Mouse (Mus musculus): ENCODE results near the gene Sugp1. TPM values are rescaled to one million over a fixed set of nuclear protein-coding genes. Genes with fewer than 3 reads are reported as not detected.
A peak's percentile ranks its signal among the peaks of the same experiment; 100 is the strongest.
"Not testable (repeated sequence)": the region's sequence is repeated elsewhere in the genome, so short reads cannot be mapped to it uniquely, and the experiment has no call there.

Sugp1 gene
- polyA plus RNA-seq, 1 experiment = 37.3 TPM

- Histone ChIP-seq H3K9ac (ENCODE audit: low read depth, poor library complexity, severe bottlenecking) (no peak overlapping the region), H3K4me3 (ENCODE audit: low read depth, low read length) (no peak overlapping the region), H3K36me3 (ENCODE audit: control insufficient read depth, insufficient read depth, low read length, poor library complexity, severe bottlenecking) (no peaks in the 10 kb centered on the region), H3K27ac (ENCODE audit: insufficient read depth, low read length) (no peak overlapping the region; the same call in 1 of the 2 replicates), H3K4me1 (ENCODE audit: control insufficient read depth, insufficient read depth, low read length) (peaks cover 7% of the 10 kb centered on the region), H3K27me3 (ENCODE audit: control insufficient read depth, insufficient read depth, low read length, poor library complexity, severe bottlenecking) (no peaks in the 10 kb centered on the region), H3K9me3 (replicated peaks; ENCODE audit: control insufficient read depth, insufficient read depth, low read length, poor library complexity, severe bottlenecking) (no peaks in the 10 kb centered on the region)
- 0 out of 2 replicates have a peak, but pooled peaks have one; percentile 4 for TF ChIP-seq EP300 (IDR thresholded peaks at IDR 0.05; ENCODE audit: insufficient read depth, low read depth, low read length)
- TF ChIP-seq CTCF (IDR thresholded peaks at IDR 0.05; ENCODE audit: low read depth, low read length) = no peak
These were observed 37.4 kb upstream of the Sugp1 start for GRCm38 (mm10) chr8:70005178-70005577.

GRCm38 (mm10) chr8:70010796-70011195 is 31.8 kb upstream of the Sugp1 start:
- H3K9me3 ChIP-seq (replicated peaks; ENCODE audit: control insufficient read depth, insufficient read depth, low read length, poor library complexity, severe bottlenecking); H3K9ac ChIP-seq (ENCODE audit: low read depth, poor library complexity, severe bottlenecking); H3K36me3 ChIP-seq (ENCODE audit: control insufficient read depth, insufficient read depth, low read length, poor library complexity, severe bottlenecking); H3K27ac ChIP-seq (ENCODE audit: insufficient read depth, low read length); H3K4me1 ChIP-seq (ENCODE audit: control insufficient read depth, insufficient read depth, low read length); H3K4me3 ChIP-seq (ENCODE audit: low read depth, low read length); H3K27me3 ChIP-seq (ENCODE audit: control insufficient read depth, insufficient read depth, low read length, poor library complexity, severe bottlenecking): not testable (repeated sequence)

GRCm38 (mm10) chr8:70012350-70012749 is 30.3 kb upstream of the Sugp1 start:
- TF ChIP-seq CTCF (IDR thresholded peaks at IDR 0.05; ENCODE audit: low read depth, low read length) (no peak), POLR2A (IDR thresholded peaks at IDR 0.05; ENCODE audit: insufficient read depth, low read length) (no peak), EP300 (IDR thresholded peaks at IDR 0.05; ENCODE audit: insufficient read depth, low read depth, low read length) (no peak)
- Histone ChIP-seq H3K27me3 (ENCODE audit: control insufficient read depth, insufficient read depth, low read length, poor library complexity, severe bottlenecking) (no peaks in the 10 kb centered on the region), H3K27ac (ENCODE audit: insufficient read depth, low read length) (peak overlapping the region; percentile 44), H3K9me3 (replicated peaks; ENCODE audit: control insufficient read depth, insufficient read depth, low read length, poor library complexity, severe bottlenecking) (no peaks in the 10 kb centered on the region), H3K9ac (ENCODE audit: low read depth, poor library complexity, severe bottlenecking) (peak overlapping the region; percentile 5; the same call in 1 of the 2 replicates), H3K4me1 (ENCODE audit: control insufficient read depth, insufficient read depth, low read length) (peaks cover 1% of the 10 kb centered on the region), H3K4me3 (ENCODE audit: low read depth, low read length) (no peak overlapping the region), H3K36me3 (ENCODE audit: control insufficient read depth, insufficient read depth, low read length, poor library complexity, severe bottlenecking) (0 out of 2 replicates have a peak, but pooled peaks cover 2% of the 10 kb centered on the region)

GRCm38 (mm10) chr8:70012763-70013162 is 29.9 kb upstream of the Sugp1 start:
- H3K9me3 ChIP-seq (replicated peaks; ENCODE audit: control insufficient read depth, insufficient read depth, low read length, poor library complexity, severe bottlenecking) = no peaks in the 10 kb centered on the region
- 0 out of 2 replicates have a peak overlapping the region, but pooled peaks have one; percentile 5 for H3K9ac ChIP-seq (ENCODE audit: low read depth, poor library complexity, severe bottlenecking)
- H3K4me3 ChIP-seq (ENCODE audit: low read depth, low read length) = no peak overlapping the region
- H3K27ac ChIP-seq (ENCODE audit: insufficient read depth, low read length) = peak overlapping the region; percentile 84
- 0 out of 2 replicates have a peak, but pooled peaks cover 2% of the 10 kb centered on the region for H3K36me3 ChIP-seq (ENCODE audit: control insufficient read depth, insufficient read depth, low read length, poor library complexity, severe bottlenecking)
- TF ChIP-seq EP300 (IDR thresholded peaks at IDR 0.05; ENCODE audit: insufficient read depth, low read depth, low read length) = no peak
- no peak for TF ChIP-seq CTCF (IDR thresholded peaks at IDR 0.05; ENCODE audit: low read depth, low read length)
- no peak for TF ChIP-seq POLR2A (IDR thresholded peaks at IDR 0.05; ENCODE audit: insufficient read depth, low read length)
- H3K4me1 ChIP-seq (ENCODE audit: control insufficient read depth, insufficient read depth, low read length) = peaks cover 1% of the 10 kb centered on the region
- H3K27me3 ChIP-seq (ENCODE audit: control insufficient read depth, insufficient read depth, low read length, poor library complexity, severe bottlenecking) = no peaks in the 10 kb centered on the region

GRCm38 (mm10) chr8:70015017-70015416 is 27.6 kb upstream of the Sugp1 start:
- H3K9me3 ChIP-seq (replicated peaks; ENCODE audit: control insufficient read depth, insufficient read depth, low read length, poor library complexity, severe bottlenecking) = no peaks in the 10 kb centered on the region
- TF ChIP-seq POLR2A (IDR thresholded peaks at IDR 0.05; ENCODE audit: insufficient read depth, low read length) = no peak
- no peak for TF ChIP-seq CTCF (IDR thresholded peaks at IDR 0.05; ENCODE audit: low read depth, low read length)
- TF ChIP-seq EP300 (IDR thresholded peaks at IDR 0.05; ENCODE audit: insufficient read depth, low read depth, low read length) = no peak
- no peaks in the 10 kb centered on the region for H3K27me3 ChIP-seq (ENCODE audit: control insufficient read depth, insufficient read depth, low read length, poor library complexity, severe bottlenecking)
- peaks cover 1% of the 10 kb centered on the region for H3K4me1 ChIP-seq (ENCODE audit: control insufficient read depth, insufficient read depth, low read length)
- no peak overlapping the region; the same call in 1 of the 2 replicates for H3K27ac ChIP-seq (ENCODE audit: insufficient read depth, low read length)
- no peak overlapping the region for H3K4me3 ChIP-seq (ENCODE audit: low read depth, low read length)
- no peak overlapping the region for H3K9ac ChIP-seq (ENCODE audit: low read depth, poor library complexity, severe bottlenecking)
- H3K36me3 ChIP-seq (ENCODE audit: control insufficient read depth, insufficient read depth, low read length, poor library complexity, severe bottlenecking) = peaks cover 16% of the 10 kb centered on the region

GRCm38 (mm10) chr8:70023596-70023995 is 19.0 kb upstream of the Sugp1 start:
- TF ChIP-seq POLR2A (IDR thresholded peaks at IDR 0.05; ENCODE audit: insufficient read depth, low read length) (no peak), EP300 (IDR thresholded peaks at IDR 0.05; ENCODE audit: insufficient read depth, low read depth, low read length) (no peak), CTCF (IDR thresholded peaks at IDR 0.05; ENCODE audit: low read depth, low read length) (no peak)
- H3K36me3 ChIP-seq (ENCODE audit: control insufficient read depth, insufficient read depth, low read length, poor library complexity, severe bottlenecking) = peaks cover 87% of the 10 kb centered on the region
- no peaks in the 10 kb centered on the region for H3K9me3 ChIP-seq (replicated peaks; ENCODE audit: control insufficient read depth, insufficient read depth, low read length, poor library complexity, severe bottlenecking)
- H3K9ac ChIP-seq (ENCODE audit: low read depth, poor library complexity, severe bottlenecking) = no peak overlapping the region
- H3K4me3 ChIP-seq (ENCODE audit: low read depth, low read length) = no peak overlapping the region
- no peak overlapping the region for H3K27ac ChIP-seq (ENCODE audit: insufficient read depth, low read length)
- H3K4me1 ChIP-seq (ENCODE audit: control insufficient read depth, insufficient read depth, low read length) = no peaks in the 10 kb centered on the region
- H3K27me3 ChIP-seq (ENCODE audit: control insufficient read depth, insufficient read depth, low read length, poor library complexity, severe bottlenecking) = no peaks in the 10 kb centered on the region
